Mouse (Mus musculus): ENCODE results near the gene Gm4846.

GRCm38 (mm10) chr1:166516556-166516955, 19.2 kb upstream of the Gm4846 start:
- TF ChIP-seq ZNF384 (IDR thresholded peaks at IDR 0.05; ENCODE audit: low read depth, low read length) (no peak), CHD2 (IDR thresholded peaks at IDR 0.05; ENCODE audit: low read depth, low read length) (no peak)

All from ES-E14 (cell line).